Mouse (Mus musculus) thymus, postnatal 14 days (tissue): ENCODE data around the gene C1rb.
"Not testable (repeated sequence)": the region's sequence is repeated elsewhere in the genome, so short reads cannot be mapped to it uniquely, and the experiment has no call there.

Experiments
- DNase-seq: peaks from one replicate; pipeline ENCODE4 v3.0.0; 2021

Gene C1rb

GRCm38 (mm10) chr6:124570026-124570425, at the start of gene C1rb:
TSS of gene C1rb (plus strand) at chr6:124570294.
- peak; percentile 54 for DNase-seq

- DNase-seq, result not testable (repeated sequence)
Observed at GRCm38 (mm10) chr6:124522082-124522481, 48.0 kb upstream of the C1rb start.

GRCm38 (mm10) chr6:124527881-124528280, 42.2 kb upstream of the C1rb start:
- DNase-seq, result no peak

- no peak for DNase-seq
Observed at GRCm38 (mm10) chr6:124531077-124531476, 39.0 kb upstream of the C1rb start.

GRCm38 (mm10) chr6:124536125-124536829, 33.8 kb upstream of the C1rb start:
- DNase-seq, result not testable (repeated sequence)

GRCm38 (mm10) chr6:124541176-124541575, 28.9 kb upstream of the C1rb start:
- DNase-seq, result not testable (repeated sequence)

- DNase-seq, result peak; percentile 5
Observed at GRCm38 (mm10) chr6:124542284-124542683, 27.8 kb upstream of the C1rb start, which contains the start of gene C1s1. TSS of gene C1s1 (minus strand) at chr6:124542359.

DNA sequence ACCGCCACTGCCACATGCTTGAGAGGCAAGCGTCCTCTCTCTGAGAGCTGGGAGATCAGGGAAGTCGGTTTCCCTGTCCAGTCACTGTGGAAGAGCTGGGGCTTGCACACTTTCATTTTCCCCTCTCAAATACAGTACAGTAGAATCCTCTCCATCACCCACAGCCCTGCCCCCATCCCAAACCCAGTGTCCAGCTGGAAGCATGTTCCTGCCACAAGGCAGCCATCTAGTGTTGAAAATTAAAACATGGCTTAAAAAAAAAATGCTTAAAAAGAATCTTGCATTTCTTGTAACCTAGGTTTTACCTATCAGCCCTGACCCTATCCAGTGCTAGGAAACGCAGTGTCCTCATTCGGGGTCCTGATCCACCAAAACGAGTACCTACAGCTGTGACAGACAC, 25.6 kb upstream of the C1rb start:
- no peak for DNase-seq

DNA sequence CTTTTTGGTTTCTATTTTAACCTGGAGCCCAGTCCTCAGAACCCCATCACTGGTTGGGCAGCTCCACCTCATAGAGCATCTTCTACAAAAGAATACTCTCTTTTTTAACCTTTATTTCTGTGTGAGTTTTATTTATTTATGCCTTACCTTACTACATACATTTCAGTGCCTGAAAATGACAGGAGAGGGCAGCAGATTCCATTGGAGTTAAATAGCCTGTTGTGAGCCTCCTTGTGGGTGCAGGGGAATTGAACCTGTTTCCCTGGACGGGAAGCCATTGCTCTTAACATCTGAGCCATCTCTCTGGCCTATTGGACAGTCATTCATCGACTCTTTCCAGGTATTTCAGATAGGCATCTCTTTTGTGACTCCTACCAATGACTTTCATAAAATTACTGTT, 24.7 kb upstream of the C1rb start:
- no peak for DNase-seq

GRCm38 (mm10) chr6:124547979-124548378, 22.1 kb upstream of the C1rb start:
- not testable (repeated sequence) for DNase-seq

DNA sequence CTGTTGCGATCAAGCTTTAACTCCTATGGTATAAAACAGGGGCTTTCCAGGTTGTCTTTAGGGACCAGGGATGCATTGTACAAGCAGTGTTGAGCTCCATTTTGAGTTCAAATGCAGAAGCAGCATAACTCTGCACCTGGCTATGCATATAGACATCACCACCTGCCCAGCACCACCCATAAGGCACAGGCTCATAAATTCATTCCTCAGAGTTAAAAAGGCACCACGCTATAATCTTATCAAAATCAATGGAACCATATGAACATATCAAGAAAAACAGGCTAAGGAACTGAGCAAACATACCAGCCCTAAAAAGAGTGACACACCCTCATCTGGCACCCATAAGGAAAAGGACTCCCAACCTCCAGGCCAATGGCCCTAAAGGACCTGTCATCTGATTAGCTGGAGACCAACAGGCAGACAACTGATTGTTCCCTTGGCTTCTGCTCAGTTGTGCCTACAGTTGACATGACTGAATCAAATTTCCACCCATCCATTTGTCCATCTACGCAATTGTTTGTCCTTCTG, 21.0 kb upstream of the C1rb start:
- DNase-seq, result no peak

DNA sequence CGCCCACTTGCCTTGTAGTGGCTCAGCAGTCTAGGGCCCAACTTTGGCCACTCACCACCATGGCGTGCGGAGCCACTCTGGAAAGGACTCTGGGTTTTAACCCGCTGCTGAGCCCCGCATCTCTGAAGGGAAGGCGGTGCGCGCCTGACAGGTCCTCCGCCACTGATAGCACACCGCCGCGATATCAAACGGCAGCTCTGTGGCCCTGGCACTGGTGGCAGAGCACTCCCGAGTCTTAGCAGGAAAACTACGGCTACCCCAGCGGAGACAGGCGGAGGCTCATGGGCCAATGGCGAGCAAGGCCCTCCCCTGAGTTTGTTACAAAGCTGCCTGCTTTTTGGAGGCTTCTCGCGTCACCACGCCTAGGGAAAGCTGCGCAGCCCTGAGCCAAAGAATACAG, 17.3 kb upstream of the C1rb start:
- no peak for DNase-seq

- DNase-seq, result not testable (repeated sequence)
Observed at GRCm38 (mm10) chr6:124555956-124556355, 14.1 kb upstream of the C1rb start.

DNA sequence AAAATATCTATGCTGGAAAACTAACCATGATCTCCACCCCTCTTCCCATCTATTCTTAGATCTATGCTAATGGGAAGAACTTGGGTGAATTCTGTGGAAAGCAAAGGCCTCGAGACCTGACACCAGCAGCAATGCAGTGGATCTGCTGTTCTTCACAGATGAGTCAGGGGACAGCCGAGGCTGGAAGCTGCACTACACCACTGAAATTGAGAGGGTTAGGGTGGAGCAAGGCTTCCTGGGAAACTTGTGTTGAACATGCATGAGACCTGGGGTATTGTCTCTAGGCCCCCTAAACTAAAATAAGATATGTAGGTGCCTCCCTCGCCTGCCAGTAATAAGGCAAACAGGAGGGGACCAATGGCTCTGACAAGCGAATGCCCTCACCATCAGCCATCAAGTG, 8.9 kb upstream of the C1rb start:
- DNase-seq, result not testable (repeated sequence)

DNA sequence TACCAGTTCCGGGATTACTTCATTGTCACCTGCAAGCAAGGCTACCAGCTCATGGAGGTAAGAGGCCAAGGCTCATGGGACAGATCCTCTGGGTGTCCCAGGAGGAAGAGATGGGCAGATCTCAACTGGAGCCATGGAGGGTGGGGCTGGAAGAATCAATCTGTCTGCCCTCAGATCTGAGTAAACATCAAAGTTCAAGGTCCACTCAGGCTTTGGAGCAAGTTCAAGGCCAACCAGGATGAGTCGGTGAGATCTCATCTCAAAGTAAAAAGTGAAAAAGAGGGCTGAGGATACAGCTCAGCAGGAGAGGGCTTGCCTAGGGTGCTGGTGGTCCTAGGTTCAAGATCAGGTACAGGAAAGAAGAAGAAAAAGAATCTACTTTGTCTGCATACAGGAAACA, 8.5 kb upstream of the C1rb start:
- DNase-seq, result not testable (repeated sequence)

GRCm38 (mm10) chr6:124575155-124575678, 5.1 kb downstream of the C1rb start:
- not testable (repeated sequence) for DNase-seq

GRCm38 (mm10) chr6:124580155-124580554, 10.1 kb downstream of the C1rb start:
- DNase-seq, result not testable (repeated sequence)

DNA sequence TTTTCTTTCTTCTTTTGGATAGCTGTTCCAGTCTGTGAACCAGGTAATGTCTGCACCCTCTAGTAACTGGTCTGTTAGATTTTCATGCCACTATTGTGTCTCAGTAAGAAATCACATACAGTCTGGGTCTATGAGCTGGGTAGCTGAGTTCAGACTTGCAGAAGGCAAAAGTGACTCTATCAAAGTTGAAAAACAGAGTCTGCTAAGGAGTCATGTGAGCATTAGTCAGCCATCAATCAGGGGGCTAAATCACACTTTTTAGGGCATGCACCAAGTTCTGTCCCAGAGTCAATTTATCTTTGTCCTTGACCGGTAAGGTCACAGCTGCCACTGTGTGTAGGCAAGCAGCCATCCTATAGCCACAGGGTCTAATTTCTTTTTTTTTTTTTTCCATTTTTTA, 12.1 kb downstream of the C1rb start:
- no peak for DNase-seq

GRCm38 (mm10) chr6:124584935-124585334, 14.8 kb downstream of the C1rb start:
- no peak for DNase-seq

DNA sequence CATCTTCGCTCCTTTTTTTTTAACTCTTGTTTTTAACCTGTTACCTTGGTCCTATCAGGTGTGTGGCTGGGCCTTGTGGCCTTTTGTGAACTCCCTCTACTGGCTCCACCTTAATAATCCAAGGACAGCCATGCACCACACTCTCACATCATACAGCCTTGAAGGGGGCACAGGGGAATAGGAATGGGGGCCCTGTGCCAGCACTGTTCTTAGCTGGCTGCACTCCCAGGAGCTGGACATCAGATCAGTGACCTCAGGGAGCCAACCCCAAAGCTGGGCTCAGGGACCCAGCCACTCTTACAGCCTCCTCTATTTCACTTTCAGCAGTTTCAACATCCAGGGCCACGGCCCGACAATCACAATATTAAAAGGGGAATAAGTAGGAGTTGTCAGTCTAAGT, 15.7 kb downstream of the C1rb start:
- no peak for DNase-seq

DNA sequence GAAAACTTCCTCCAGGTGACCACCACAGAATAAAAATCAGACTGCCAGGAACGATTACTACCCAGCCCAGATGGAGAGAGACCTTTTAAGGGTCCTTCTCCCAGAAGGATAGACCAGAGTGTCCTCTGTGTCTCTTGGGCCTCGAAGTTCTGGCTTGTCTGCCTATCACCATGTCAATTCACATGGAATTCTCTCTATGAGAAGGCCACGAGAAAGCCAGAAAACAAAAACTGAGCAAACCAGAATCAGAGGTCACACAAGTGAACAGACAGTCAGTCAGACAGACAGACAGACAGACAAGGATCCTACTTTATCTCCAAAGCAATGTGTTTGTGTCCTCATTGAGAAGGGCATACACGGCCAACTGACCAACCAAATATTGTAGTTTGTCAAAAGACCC, 16.2 kb downstream of the C1rb start:
- DNase-seq, result no peak

DNA sequence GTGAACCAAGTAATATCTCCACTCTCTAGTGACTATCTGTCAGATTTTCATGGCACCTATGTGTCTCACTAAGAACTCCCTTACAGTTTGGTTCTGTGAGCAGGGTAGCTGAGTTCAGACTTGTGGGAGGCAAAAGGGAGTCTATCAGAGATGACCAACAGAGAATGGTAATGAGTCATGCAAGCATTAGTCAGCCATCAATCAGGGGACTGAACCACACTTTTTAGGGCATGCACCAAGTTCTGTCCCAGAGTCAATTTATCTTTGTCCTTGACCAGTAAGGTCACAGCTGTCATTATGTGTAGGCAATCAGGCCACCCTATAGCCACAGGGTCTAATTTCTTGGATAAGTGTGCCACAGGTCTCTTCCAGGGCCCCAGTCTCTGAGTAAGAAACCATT, 18.7 kb downstream of the C1rb start:
- DNase-seq, result no peak

GRCm38 (mm10) chr6:124592186-124592700, 22.1 kb downstream of the C1rb start:
- DNase-seq, result no peak

DNA sequence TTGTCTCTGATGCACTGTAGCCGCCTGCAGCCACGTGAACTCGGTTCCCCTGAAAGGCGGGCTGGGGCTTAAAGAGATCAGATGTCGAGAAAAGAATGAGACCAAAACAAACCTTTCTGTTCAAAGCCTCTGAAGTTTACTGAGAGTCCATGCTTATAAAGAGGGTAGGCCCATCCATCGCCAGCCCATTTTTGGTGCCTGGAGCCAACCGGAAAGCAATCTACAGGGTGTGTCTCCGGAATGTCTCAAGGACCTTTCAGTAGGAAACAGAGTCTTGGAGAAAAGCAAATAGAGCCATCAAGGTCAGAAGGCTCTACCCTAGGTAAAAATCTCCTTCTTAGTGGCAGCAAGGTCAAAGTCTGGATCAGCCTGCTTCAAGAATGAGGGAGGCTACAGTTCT, 23.0 kb downstream of the C1rb start:
- DNase-seq, result no peak
